Mouse (Mus musculus): ENCODE results near the gene Plcb1.

The Plcb1 gene

DNA sequence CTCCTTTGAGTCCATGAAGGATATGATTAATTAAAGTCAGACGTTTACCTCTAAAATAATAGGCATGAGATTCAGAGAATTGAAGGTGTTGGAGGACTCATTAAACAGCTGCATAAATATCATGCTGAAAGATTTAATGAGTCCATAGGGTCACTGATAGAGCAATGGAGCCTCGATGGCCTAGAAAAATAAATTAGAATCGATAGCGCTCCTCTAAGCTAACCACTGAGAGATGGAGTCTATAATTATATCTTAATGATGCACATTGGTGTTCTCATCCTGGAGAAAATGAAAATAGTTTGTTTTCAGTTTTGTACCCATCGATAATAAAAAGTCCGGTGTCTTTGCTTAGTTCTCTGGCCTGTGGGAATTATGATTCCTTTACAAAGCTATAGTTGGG, 617.5 kb downstream of the Plcb1 start:
- no peak for DNase-seq (ENCODE audit: low read depth, low spot score)

DNA sequence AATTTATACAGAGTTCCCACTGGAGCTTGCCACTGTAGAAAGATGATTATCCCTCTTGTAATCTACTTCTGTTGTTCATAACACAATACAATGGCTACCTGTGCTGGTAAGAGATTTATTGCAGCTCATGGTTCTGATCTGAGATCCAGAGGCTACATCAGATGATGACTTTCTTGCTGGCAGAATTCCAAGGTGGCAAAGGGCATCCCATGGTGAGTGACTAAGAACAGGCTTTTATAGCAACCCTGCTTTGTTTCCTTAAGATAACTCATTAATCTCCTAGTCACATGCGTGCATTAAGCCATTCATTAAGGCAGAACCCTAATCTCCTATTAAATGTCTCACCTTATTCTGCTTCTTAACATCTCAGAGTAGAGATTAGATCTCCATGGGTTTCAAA, 618.2 kb downstream of the Plcb1 start:
- no peak for DNase-seq (ENCODE audit: low read depth, low spot score)

DNA sequence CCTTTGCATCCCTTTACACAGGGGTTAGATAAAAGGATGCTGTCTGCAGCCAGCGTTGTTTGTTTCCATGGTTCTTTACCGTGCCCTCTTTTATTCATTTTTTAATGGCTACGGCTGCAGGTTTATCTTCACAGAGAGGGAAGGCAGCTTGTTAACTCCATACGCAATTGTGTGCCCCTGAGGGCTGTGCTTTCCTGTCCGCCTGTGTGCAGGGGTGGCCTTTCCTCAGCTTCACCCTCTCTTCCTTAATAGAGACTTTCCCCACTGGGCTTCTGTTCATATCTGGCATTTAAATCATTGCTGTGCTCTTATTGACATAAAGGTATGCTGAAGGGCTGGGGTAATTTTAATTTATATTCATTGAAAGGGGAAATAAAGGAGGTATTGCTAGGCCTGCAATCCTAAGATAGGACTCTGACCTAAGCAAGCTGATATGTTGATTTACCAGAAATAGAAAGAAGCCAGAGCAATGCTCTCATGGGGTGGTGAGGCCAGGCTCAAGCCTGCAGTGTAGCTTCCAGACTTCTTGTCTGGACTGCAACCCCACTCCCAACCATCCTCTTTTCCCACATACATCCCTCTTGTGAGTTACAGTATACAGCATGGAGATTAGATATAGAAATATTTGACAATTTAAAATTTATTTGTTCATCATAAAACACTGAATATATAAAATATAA, 623.7 kb downstream of the Plcb1 start:
- no peak for DNase-seq (ENCODE audit: low read depth, low spot score)

DNA sequence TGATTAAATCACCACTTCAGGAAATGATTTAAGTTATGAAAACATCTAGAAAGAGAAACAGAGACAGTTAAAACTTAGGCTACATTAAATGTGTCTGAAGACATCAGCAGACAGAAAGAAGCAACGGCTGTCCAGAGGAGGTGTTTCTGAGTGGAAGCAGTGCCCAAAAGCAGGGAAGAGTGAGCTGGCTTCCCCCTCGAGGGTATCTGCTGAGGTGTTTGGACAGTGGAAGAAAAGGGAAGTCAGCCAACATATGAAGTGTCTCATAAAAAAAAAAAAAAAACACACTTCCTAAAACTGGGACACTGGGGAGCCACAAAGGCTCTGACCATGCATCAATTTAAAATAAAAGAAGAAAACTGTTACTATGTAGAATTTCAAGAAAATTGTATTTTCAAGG, 625.8 kb downstream of the Plcb1 start:
- DNase-seq (ENCODE audit: low read depth, low spot score): no peak

DNA sequence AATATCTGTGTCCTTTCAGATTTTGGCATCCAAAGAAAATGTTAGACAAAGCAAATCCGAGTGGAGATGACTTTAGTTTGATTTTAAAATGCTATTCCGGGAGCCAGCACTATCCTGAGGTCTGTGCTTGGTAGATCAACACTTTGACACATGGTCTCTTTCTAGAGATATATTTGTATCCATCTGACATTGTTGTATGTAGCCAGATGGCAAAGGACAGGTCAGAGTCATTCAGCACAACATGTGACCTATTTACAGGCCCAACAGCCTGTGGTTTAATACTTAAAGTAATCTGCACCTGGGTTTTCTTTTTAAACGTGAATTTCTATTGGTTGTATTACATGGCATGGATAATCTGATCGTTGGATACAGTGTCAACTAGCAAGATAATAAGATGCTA, 629.3 kb downstream of the Plcb1 start:
- DNase-seq (ENCODE audit: low read depth, low spot score): no peak

DNA sequence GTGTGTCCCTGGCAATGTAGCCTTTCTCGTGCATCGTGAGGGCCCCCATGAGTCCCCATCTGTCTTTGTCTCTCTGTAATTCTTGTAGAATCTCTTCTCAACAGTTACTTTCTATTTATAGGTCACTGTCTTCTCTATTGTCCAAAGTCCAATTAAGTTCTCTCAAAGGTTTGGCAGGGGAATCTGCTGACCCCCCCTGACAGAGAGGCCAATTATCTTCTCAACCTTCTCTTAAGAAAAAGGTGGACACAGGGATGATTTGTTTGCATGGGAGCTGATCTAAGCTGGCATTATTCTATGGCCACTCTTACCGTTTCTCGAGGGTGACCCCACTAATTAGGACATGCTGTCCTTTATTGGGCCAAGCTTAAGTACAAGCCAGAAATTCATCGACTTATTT, 633.4 kb downstream of the Plcb1 start:
- no peak for DNase-seq (ENCODE audit: low read depth, low spot score)

DNA sequence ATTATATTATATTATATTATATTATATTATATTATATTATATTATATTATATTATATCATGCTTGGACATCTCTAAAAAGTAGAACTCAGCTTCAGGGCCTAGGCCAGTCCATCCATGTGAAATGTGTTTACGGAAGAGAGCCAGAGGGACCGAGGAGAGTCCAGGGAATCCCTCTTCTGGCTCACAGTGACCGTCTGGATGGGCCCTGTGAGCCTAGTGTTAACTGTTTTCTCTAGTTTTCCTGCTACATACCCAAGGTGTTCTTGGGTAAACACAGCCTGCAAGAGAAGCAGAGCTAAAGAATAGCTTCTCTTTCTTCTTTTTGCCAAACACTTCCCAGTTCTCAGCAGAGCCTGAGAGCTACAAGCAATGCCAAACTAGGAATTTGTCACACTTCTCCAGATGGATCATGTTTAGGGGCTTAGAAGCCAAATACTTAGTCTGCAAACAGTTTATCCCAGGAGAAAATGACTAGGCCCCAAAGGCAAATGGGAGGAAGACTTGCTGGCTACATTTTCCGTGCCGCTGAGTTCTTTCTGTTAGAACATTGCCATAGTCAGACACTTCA, 649.2 kb downstream of the Plcb1 start:
- DNase-seq (ENCODE audit: low read depth, low spot score): no peak

DNA sequence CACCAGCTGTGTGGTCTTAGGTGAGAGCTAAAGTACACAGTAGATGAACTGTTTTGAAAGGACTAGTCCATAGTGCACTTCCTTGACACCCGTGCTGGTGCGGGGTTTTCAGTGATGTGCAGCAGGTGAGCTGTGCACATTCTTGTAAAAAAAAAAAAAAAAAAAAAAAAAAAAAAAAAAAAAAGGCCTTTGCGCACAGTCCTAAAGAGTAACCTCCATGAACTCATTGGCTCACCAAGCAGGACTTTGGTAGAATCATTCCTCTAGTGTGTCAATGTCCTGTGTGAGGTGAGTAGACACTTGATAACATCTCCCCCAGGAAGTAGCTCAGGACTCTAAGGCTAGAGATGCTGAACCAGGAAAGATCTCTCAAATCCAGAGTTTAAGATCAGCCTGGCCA, 653.2 kb downstream of the Plcb1 start:
- DNase-seq (ENCODE audit: low read depth, low spot score): no peak

GRCm38 (mm10) chr2:135439546-135440517, 654.0 kb downstream of the Plcb1 start:
- peak; percentile 73 for DNase-seq (ENCODE audit: low read depth, low spot score)

GRCm38 (mm10) chr2:135453581-135453980, 667.7 kb downstream of the Plcb1 start:
- DNase-seq (ENCODE audit: low read depth, low spot score): no peak

DNA sequence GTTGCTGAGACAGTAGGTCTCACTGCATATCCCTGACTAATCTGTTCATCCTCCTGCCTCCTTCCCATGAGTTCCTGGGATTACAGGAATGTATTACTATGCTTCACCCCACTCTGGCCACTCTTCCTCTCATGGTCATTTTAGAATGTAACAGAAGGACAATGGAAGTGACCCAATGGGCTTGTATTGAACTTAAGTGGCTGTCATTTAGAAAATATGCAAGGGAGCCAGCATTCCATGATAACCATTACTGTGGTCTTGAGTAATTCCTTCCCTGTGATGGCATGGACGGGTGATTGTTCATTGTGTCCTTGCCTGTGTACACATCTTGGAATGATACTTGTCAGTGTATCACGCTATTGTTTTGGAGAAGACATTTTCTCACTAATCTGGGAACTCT, 668.1 kb downstream of the Plcb1 start:
- DNase-seq (ENCODE audit: low read depth, low spot score): no peak

DNA sequence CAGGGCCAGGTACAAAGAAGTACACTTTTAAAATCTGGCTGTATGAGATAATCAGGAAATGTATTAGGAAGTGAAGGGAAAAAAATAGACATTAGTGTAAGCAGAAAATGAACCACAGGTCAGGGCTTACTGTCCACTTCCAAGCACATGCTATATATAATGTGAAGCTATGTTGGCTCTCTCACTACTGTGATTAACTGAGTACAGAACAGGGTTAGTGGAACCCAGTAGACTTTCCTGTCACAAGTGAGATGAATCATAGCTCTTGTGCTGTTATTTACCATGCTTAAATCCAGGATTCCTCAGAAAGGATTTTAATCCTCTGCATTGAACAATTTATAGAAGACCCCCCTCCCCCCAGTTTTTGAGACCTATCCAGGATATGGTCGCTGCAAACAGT, 668.6 kb downstream of the Plcb1 start:
- DNase-seq (ENCODE audit: low read depth, low spot score): no peak

- no peak for DNase-seq (ENCODE audit: low read depth, low spot score)
Measured at GRCm38 (mm10) chr2:135467895-135468294, 682.0 kb downstream of the Plcb1 start.

DNA sequence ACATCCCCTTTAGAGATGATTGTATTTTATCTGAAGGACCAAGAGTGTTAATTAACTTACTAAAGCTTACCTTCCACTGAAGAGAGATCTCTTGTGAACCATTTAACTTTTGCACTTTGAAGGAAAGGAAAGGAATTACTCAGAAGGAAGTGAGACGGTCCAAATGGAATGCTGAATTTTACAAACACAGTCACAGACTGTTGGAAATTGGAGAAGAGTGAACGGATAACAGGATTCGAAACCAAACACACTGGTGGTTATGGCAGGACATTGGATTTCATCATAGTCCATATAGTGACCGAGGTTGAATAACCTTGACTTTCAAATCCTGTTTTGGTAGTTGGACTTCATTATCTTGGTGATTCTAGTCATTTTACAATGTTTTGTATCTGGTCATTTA, 688.2 kb downstream of the Plcb1 start:
- DNase-seq (ENCODE audit: low read depth, low spot score): no peak

DNA sequence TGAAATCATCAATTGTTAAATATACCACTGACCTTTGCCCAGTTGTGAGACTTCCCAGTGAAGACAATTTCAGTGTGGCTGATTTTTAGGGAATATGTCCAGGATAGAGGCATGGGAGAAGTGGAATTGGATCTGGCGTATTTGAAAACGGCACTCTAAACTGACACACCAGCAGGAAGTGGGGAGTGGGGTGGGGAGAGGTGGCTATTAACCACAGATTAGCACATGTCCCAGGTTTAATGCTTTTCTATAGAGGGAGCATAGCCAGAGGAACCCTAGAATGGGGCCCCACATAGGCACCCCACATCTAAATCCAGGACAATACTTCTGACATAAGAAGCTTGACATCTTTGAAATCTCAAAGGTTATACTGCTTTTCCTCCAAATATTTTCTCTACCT, 699.4 kb downstream of the Plcb1 start:
- DNase-seq (ENCODE audit: low read depth, low spot score): no peak

- DNase-seq (ENCODE audit: low read depth, low spot score): no peak
Measured at GRCm38 (mm10) chr2:135488277-135488676, 702.4 kb downstream of the Plcb1 start.

- DNase-seq (ENCODE audit: low read depth, low spot score): no peak
Measured at GRCm38 (mm10) chr2:135489127-135489526, 703.3 kb downstream of the Plcb1 start.

- DNase-seq (ENCODE audit: low read depth, low spot score): no peak
Measured at GRCm38 (mm10) chr2:135492777-135493176, 706.9 kb downstream of the Plcb1 start.

DNA sequence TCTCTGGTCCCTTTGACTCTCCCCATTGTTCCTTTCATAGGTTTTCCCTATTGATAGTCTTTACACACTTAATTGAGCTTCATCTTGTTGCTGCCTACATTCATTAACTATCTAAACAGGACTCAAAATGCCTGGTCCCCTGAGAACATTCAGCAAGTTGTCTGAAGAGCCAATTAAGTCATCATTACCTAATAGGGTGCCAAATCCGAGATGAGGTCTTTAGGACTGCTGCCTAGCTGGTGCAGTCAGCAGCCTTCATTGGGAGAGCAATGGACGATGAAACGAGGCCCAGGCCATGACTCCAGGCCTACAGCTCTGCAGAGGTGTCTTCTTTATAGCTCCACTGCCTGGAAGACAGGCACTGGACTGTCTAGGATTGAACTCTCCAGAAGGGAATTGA, 710.7 kb downstream of the Plcb1 start:
- DNase-seq (ENCODE audit: low read depth, low spot score): no peak

DNA sequence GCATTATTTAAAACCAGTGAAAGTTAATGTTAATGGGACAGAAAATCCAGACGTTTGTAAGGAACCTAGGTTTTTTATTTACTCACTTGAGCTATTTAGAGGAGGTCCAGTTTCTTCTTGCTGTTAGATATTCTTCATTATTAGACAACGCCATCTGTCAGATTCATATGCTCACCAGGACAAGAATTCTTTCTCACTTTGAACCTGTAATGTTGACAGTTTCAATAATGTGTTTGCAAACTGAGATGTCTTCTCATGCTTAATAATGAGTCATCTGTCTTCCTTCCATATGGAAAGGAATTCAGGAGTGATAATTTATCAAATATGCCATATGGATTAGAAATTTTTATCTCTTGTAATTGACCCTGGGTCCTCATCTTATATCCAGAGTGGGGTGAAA, 711.4 kb downstream of the Plcb1 start:
- DNase-seq (ENCODE audit: low read depth, low spot score): no peak

- DNase-seq (ENCODE audit: low read depth, low spot score): no peak
Measured at GRCm38 (mm10) chr2:135500872-135501271, 715.0 kb downstream of the Plcb1 start.

DNA sequence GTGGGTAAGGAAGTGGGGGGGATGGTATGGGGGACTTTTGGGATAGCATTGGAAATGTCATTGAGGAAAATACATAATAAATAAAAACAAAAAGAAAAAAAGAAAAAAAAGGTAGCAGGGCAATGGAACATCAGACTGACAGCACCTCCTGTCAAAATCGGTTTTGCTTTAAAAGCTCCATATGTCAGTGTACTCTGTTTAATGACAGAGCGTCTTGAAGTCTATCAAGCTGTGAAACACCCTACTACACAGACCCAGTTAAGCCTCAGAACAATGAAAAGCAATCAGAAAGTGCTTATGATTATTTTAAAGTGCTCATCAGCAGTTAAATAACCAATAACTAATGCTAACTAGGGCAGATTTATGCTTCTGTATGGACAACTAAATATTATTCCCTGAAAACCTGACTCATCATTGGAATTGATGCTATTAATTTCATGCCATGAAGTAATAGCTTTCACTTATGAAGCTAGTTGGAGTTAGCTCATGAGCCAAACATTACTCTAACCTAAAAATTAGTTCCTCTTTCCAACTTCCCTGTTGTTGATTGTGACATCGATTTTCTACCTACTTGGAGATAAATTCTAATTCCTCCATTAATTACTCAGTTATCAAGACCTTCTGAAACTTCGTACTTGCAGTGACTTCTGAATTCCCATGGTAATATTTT, 717.6 kb downstream of the Plcb1 start:
- DNase-seq (ENCODE audit: low read depth, low spot score): no peak
